Mouse (Mus musculus) frontal cortex, postnatal 36 days (tissue): Measurements from ENCODE around the gene Bckdha.

Source experiments
- DNase-seq, 2 experiments: peaks; one replicate each; pipeline ENCODE4 v3.0.0; 2022; ENCODE audit warnings: low spot score in 2 of 2

Bckdha gene

GRCm38 (mm10) chr7:25658657-25659472 is at the start of gene Bckdha, which contains the start of gene Exosc5:
TSS of gene Bckdha (minus strand) at chr7:25658981.
TSS of gene Exosc5 (plus strand) at chr7:25659164.
- DNase-seq = peak; percentile 99 to 100

DNA sequence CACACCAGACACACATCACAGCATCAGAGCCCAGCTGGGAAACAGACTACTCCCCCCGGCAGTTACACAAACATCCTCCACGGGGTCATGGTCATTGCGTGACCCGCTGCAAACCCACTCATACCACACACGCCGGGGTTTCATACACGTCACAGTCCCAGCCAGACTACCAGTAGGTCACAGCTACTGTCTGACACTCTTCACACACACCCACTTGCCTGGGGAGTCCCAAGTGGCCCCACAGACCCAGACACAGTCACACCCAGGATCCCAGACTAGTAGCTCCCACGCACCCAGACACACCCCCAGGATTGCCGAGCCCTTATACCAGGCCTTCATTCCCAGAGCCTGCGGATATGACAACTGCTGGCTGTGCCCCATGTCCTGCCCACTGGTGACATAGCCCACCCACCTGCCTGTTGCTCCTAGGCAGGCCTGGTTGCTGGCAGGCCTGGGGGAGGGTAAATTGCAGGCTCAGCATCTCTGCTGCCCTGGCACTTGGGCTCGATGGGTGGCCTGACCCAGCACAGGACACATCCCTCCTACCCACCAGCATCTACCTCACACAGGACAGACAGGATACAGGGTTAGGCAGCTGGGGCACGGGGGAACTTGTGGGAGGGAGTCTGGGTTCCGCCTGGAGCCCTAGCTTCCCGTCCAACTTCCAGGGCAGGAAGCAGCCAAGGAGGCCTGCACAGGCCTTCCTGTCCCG is 49.0 kb upstream of the Bckdha start:
- DNase-seq = no peak

GRCm38 (mm10) chr7:25706578-25707170 is 47.9 kb upstream of the Bckdha start:
- no peak for DNase-seq

GRCm38 (mm10) chr7:25705801-25706251 is 47.0 kb upstream of the Bckdha start:
- DNase-seq = peak in 1 of 2 experiments; percentile 64

DNA sequence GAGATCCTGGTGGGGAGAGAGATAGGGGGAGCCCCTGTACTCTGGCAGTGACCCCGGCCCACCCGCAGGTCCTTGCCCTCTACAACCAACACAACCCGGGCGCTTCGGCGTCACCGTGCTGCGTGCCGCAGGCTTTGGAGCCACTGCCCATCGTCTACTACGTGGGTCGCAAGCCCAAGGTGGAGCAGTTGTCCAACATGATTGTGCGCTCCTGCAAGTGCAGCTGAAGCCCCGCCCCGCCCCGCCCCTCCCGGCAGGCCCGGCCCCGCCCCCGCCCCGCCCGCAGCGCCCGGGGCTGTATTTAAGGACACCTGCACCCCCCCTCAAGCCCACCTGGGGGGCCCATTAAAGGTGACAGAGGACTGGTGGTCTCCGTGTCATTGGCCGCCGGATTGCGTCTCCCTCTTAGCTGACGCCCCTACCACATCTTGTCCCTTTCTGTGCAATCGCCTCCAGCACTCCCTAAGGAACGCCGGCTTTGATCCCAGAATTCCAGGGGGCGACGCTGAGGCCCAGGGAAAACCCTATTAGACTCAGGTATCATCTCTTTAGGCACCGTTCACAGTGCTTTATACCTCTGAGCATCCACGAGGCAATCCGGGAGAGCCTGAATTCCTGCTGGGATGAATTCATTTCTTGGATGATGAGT is 46.1 kb upstream of the Bckdha start:
- DNase-seq = no peak

GRCm38 (mm10) chr7:25703793-25704494 is 45.2 kb upstream of the Bckdha start:
- no peak for DNase-seq

GRCm38 (mm10) chr7:25702350-25702749 is 43.6 kb upstream of the Bckdha start:
- no peak for DNase-seq

GRCm38 (mm10) chr7:25700732-25701131 is 42.0 kb upstream of the Bckdha start:
- DNase-seq = no peak

GRCm38 (mm10) chr7:25699851-25700250 is 41.1 kb upstream of the Bckdha start:
- no peak for DNase-seq

DNA sequence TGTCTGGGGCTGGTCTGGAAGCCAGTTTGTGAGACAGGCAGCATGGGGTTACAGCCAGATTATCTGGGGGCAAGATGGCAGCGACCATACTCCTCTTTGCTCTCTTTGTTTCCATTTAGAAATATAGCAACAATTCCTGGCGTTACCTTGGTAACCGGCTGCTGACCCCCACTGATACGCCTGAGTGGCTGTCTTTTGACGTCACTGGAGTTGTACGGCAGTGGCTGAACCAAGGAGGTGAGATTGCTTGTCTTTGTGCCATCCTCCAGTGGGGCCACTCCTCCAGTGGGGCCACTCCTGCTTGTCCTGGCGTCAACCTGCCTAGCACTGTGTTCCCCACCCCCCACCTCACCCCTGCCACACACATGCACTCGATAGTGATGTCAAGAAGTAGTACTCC is 35.3 kb upstream of the Bckdha start:
- no peak for DNase-seq

GRCm38 (mm10) chr7:25690051-25690450 is 31.3 kb upstream of the Bckdha start:
- no peak for DNase-seq

GRCm38 (mm10) chr7:25689603-25690021 is 30.8 kb upstream of the Bckdha start:
- DNase-seq = no peak

DNA sequence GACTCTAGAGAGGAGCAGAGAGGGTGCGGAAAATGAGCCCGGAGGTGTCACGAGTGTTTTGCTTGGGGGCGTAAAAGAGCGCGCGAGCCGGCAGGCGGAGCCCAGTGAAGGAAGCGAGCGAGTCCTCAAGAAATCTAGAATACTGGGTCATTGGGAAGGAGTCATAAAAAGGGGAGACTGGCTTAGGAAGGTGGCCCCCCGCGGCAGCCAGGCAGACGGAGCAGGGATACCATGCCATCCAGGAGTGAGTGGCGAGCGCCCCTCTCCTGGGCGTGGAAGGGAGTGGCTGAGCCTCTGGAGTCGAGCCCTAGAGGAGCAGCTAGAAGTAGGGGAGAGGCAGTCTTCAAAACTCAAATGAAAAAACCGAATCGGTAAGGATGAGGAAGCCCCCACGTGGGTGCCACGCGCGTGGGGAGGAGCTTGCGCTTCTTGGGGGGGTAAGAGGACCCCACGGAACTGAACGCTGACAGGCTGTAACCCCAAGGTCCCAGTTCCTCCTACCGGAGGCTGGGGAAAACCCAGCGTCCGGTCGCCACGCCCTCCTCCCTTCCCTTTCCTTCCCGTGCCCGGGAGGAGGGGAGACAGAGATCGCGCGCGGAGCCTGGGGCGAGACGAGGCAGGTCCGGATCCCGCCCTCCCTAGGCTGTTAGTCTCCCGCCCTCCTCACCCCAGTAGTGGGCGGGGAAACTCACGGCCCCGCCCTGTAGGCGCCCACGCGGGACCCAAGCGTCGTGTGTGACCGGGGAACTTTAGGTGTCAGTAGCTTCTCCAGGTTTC is 30.2 kb upstream of the Bckdha start:
- no peak for DNase-seq

DNA sequence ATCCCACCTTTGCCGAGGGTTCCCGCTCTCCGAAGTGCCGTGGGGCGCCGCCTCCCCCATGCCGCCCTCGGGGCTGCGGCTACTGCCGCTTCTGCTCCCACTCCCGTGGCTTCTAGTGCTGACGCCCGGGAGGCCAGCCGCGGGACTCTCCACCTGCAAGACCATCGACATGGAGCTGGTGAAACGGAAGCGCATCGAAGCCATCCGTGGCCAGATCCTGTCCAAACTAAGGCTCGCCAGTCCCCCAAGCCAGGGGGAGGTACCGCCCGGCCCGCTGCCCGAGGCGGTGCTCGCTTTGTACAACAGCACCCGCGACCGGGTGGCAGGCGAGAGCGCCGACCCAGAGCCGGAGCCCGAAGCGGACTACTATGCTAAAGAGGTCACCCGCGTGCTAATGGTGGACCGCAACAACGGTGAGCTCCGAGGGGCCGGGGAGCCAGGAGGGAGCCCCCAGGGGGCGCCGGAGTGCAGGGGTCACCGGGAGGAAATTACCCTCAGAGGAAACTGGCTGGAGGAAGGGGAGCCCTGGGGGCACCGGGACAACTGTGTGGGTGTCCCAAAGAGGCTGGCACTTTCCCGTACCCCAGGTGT is 29.1 kb upstream of the Bckdha start:
- DNase-seq = no peak

DNA sequence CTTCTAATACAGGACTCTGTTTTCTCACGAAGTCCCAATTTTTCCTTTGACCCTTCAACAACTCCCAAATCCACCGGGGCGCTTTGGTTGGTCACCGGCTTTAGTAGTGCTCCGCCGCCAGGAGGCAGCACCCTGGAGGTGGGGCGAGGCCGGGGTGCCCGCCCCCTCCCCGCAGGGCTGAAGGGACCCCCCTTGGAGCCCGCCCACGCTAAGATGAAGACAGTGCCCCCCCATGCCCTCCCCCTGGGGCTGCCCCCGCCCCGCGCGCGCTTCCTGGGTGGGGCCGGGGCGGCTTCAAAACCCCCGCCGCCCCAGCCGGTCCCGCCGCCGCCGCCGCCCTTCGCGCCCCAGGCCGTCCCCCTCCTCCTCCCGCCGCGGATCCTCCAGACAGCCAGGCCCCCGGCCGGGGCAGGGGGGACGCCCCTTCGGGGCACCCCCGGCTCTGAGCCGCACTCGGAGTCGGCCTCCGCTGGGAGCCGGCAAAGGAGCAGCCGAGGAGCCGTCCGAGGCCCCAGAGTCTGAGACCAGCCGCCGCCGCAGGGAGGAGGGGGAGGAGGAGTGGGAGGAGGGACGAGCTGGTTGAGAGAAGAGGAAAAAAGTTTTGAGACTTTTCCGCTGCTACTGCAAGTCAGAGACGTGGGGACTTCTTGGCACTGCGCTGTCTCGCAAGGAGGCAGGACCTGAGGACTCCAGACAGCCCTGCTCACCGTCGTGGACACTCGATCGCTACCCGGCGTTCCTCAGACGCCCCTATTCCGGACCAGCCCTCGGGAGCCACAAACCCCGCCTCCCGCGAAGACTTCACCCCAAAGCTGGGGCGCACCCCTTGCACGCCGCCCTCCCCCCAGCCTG is 28.1 kb upstream of the Bckdha start, which contains the start of gene Tgfb1:
Tgfb1 (plus strand) TSS at position 323 of the 852 bp plus-strand sequence.
- DNase-seq = no peak

DNA sequence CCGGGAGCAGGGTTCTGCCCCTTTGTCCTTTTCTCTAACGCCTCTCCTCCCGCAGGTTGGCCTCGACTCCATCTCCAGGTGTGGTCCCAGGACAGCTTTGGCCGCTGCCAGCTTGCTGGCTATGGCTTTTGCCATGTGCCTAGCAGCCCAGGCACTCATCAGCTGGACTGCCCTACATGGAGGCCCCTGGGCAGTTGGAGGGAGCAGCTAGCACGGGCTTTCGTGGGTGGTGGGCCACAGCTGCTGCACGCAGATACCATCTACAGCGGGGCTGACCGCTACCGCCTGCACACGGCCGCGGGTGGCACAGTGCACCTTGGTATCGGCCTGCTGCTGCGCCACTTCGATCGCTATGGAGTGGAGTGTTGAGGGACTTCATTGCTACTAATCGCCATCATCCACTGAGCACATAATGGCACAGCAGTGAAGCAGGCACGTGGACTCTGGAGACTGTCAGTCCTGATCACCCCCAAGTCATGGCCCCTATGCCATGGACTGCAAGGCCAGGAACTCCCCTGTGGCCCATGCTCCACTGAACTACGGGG is 27.2 kb upstream of the Bckdha start:
- DNase-seq = no peak

- no peak for DNase-seq
Measured at GRCm38 (mm10) chr7:25684659-25685058, 25.9 kb upstream of the Bckdha start.

DNA sequence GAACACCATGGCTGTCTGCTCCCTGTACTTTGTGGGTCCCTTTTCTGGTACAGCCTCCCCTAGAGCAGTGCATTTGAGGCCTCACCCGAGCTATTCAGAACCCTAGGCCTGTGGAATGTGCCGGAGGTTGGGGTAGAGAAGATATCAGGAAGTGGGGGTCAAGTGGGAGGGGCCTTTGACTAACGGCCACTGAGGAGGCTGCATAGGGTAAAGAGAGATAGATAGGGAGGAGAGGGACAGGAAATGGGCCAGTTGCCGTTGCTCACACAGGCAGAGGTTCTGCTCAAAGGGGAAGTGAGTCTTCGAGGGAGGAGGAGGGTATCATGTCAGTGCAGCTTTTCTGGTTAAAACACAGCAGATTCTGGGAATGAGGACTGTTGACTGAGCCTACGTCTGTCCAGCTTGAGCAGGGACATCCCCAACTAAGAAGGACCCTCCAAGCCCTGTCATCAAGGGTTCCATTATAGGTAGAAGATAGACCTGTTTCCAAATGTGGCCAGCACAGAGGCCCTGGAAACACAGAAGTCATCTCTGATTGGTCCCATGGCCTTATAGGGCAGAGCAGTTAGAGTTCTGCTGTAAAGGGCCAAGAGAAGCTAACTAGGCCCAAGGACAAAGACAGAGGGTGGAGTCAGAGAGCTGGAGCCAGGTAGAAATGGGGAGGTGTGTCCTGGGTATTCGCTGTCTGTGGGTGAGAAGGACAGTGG is 24.8 kb upstream of the Bckdha start:
- DNase-seq = no peak
